Mouse (Mus musculus) B cell, adult 67 days (primary cell): ENCODE results near the gene Uspl1. TPM values are rescaled to one million over a fixed set of nuclear protein-coding genes. Genes with fewer than 3 reads are reported as not detected.

ENCODE experiments used
- total RNA-seq, 2 experiments: library from RNA; stranded (reverse); gene quantifications; 4 replicates each; pipeline ENCODE4 v1.2.4; 2023

Gene Uspl1
- total RNA-seq = 10 to 100 TPM; 75.7 to 94.5 TPM

GRCm38 (mm10) chr5:149184104-149184843 lies at the start of gene Uspl1, which contains the start of gene Hmgb1:
Gene Uspl1 (plus strand): TSS chr5:149184350.
Gene Hmgb1 (minus strand): TSS chr5:149184489.

GRCm38 (mm10) chr5:149264405-149264804 lies 80.3 kb downstream of the Uspl1 start, which contains the start of gene Alox5ap:
Gene Alox5ap (plus strand): TSS chr5:149264767.

Other genes starting within 250 kb of the Uspl1 start
- gene Gm42791, start 189.2 kb upstream of the Uspl1 start, total RNA-seq = 1 to 10 TPM; 3.4 to 6.0 TPM
- gene Hmgb1, start 139 bp downstream of the Uspl1 start, total RNA-seq = 100 to 1,000 TPM; 689 to 750 TPM
- 10 to 100 TPM; 55.8 to 63.4 TPM for gene Alox5ap, start 80.4 kb downstream of the Uspl1 start, total RNA-seq
- not detected for gene Medag, start 227.4 kb downstream of the Uspl1 start, total RNA-seq